Mouse (Mus musculus): ENCODE data around the gene Pth2.
"Not testable (repeated sequence)": the region's sequence is repeated elsewhere in the genome, so short reads cannot be mapped to it uniquely, and the experiment has no call there.

Gene Pth2

DNA sequence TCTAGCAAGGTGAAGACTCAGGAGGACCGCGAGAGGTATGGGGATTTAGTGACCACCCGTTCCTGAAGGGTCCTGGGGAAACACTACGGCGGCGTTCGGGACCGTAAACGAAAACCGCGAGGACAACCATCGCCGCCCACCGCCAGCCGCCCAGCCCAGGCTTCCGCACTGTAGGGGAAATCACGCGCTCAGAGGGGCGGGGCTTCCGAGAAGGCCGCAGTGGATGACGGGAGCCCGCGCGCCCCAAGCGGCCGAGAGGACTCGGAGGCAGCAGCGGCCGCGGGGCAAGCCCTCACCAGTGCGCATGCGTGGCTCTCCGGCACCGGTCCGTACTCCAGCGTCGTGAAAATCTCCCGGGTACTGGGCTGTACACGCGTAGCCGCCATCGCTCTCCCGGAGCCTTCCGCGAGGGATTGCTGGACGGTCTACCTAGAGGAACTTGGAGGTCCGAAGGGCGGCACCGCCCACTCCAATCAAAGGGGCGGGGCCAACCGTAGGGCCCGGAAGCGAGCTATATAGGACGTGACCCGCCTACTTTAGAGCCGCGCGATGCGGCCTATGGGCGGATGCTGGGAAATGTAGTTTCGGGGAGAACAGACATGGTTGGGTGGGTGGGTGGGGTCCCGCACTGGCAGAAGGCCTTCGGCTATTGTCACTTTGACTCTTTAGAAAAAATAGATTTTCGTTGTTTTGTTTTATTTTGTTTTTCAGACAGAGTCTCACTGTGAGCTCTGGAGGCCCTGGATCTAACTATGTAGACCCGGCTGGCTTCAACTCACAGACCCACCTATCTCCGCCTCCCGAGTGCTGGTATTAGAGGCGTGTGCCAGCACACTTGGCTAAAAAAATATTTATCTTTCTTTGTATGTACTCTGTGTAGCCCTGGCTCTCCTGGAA lies 26.5 kb upstream of the Pth2 start, which contains the start of the genes Pih1d1 and Aldh16a1:
Pih1d1 (plus strand) TSS at position 208 of the 897 bp plus-strand sequence.
Aldh16a1 (minus strand) TSS at position 489 of the 897 bp plus-strand sequence.
- peak; percentile 97 for DNase-seq

DNA sequence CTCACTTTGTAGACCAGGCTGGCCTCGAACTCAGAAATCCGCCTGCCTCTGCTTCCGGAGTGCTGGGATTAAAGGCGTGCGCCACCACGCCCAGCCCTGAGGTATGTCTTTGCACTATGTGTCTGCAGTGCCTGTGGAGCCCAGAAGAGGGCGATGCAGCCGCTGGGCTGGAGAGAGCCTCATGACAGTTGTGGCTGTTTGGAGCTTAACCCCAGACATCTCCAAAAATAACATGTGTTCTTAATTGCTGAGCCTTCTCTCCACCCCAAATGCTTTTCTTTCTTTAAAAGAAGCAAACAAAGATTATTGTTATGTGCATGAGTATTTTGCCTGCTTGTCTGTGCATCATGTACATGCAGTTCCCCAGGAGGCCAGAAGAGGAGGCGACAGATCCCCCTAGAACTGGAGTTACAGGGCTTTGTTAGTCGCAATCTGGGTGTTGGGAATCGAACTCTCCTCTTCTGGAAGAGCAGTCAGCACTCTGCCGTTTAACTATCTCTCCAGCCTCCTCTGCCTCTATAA lies 25.7 kb upstream of the Pth2 start:
- DNase-seq, result peak; percentile 81

GRCm38 (mm10) chr7:45155590-45155989 lies 25.2 kb upstream of the Pth2 start:
- peak; percentile 58 for DNase-seq

DNA sequence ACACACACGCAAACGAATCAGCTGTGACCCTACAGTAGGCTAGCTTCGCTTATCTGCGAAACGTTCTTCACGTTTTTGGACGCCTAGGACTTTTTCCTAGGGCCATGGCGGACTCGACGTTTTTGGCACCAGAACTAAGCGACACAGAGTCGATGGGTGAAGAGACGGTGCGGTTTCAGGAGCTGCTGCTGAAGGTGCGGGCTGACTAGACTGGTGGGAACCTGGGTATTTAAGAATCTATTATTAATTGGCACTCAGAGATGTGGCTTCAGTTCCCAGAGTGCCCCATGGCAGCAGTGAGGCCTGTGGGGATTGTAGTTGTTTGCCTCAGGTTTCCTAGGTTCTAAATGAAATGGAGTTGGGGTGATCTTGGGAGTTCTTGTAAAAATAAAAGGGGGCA lies 24.6 kb upstream of the Pth2 start:
- DNase-seq, result peak; percentile 51

- DNase-seq, result peak; percentile 56
Observed at GRCm38 (mm10) chr7:45157459-45157858, 23.3 kb upstream of the Pth2 start.

- peak; percentile 63 for DNase-seq
Observed at GRCm38 (mm10) chr7:45158991-45159390, 21.8 kb upstream of the Pth2 start.

- DNase-seq, result no peak
Observed at GRCm38 (mm10) chr7:45160316-45160800, 20.4 kb upstream of the Pth2 start.

DNA sequence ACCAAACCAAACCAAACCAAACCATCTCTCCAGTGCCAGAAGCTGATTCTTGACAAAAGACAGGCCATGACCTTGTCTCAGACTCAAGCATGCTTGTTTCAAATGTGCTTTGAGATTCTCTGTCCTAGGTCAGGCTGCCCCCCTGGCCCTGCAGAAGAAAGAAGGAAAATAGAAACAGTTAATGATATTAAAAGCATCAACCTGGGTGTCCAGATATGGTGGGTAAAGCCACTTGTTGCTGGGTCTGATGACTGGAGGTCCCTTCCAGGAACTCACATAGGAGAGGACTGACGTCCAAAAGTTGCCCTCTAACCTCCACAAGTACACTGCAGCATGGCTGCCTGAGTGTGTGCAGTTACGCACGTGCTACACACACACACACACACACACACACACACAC lies 19.9 kb upstream of the Pth2 start:
- DNase-seq, result peak; percentile 61

DNA sequence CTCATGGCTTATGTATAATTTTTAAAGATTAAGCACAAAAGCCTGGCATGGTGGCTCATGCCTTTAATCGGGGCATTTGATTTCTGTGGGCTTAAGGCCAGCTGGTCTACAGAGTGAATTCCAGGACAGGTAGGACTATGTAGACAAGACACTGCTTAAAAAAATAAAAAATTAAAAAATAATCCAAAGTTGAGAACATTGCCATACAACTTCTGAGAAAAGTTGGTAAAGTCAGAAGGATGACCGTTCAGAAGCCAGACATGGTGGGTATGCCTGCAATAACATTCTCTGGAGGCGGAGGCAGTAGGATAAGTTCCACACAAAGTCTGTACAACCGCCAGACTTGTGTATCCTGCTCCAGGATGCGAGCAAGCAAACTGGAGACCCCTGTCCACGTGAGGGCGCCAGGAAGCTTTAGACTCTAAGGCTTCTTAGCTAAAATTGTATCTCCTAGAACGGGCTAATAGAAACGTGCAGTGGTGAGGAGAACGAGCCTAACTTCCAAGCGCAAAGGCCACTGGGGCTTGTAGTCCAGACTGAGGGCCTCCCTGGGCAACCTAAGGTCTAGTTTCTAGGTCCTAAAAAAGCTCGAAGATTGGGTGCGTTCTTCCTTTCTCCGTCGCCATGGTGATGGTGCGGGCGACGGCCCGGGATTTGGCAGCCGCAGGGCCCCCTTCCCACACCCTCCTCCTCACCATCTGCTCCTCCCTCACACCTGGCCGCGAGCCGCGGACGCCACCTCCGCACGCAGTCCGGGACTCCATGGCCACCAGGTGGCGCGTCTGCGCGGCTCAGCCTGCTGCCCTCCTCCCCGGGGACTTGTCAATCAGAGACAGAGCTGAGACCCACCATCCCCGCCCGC lies 19.0 kb upstream of the Pth2 start:
- DNase-seq, result peak; percentile 99

GRCm38 (mm10) chr7:45162551-45162950 lies 18.2 kb upstream of the Pth2 start:
- no peak for DNase-seq

DNA sequence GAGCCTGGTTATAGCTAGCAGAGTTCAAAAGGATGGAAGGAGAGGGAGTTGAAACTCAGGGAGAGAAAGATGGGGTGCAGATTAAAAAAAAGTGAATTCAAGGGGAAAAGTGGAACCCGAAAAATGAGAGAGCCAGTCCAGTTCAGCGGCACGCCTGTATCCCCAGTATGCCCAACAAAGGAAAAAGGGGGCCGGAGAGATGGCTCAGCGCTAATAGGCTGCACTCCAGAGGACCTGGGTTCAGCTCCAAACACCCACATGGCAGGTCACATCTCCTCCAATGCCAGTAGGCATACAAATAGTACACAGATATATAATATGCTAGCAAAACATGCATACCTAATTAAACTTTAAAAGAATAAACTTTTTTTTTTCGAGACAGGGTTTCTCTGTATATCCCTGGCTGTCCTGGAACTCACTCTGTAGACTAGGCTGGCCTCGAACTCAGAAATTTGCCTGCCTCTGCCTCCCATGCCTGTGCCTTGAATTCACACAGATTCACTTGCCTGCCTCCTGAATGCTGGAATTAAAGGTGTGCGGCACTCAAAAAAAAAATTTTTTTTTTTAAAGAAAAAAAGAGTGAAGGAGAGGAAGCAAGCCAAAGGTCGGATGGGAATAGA lies 17.7 kb upstream of the Pth2 start:
- DNase-seq, result peak; percentile 61

DNA sequence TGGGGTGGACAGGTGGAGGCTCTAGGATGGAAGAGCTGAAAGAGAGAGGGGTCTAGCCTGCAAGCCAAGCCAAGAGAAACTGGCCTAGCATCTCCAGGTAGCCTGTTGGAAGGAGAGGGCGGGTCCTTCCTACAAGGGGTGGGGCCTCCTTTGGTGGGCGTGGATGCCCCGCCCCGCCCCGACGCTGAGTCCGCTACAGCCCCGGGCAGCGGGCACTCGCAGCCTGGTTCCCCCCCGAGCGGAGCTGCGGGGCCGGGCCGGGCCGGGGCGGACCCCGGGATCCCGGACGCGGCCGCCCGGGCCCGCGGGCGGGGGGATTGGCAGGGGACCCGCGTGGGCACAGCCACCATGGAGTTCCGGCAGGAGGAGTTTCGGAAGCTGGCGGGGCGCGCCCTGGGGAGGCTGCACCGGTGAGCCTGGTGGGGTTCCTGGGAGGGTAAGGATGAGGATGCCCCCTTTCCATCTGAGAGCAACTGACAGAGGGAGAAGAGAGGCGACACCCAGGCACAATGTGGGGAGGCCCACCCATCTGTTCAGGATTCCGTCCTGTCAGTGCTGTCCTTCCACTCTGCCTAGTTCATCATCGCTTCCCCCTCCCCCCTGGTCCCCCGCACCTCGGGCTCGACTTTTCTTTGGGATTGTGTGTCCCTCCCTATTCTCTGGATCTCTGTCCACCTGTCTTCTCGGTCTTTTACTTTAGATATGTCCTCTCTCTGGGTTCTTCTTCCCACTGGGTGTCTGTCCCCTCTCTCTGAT lies 16.9 kb upstream of the Pth2 start, which contains the start of gene Slc17a7:
Slc17a7 (plus strand) TSS at position 215 of the 756 bp plus-strand sequence.
- DNase-seq, result peak; percentile 91

GRCm38 (mm10) chr7:45164833-45165232 lies 16.0 kb upstream of the Pth2 start:
- DNase-seq, result peak; percentile 85

DNA sequence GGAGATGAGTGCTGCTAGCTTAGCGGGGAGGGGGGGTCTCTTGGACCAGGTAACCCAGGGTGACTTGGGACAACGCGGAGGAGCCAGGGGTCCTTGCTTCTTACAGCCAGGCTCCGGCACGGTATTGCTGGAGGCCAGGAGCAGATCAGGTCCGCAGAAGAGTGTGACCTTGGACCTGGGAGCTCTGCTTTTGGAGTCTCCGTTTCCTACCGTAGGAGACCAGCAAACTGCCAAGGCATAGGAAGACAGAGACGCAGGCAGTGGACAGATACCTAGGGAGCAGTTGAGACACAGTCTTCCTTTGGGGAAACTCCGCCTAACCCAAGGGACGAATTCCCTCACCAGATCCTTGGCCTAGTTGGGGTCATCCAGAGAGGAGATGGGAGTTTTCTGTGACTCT lies 15.1 kb upstream of the Pth2 start:
- DNase-seq, result peak; percentile 70

DNA sequence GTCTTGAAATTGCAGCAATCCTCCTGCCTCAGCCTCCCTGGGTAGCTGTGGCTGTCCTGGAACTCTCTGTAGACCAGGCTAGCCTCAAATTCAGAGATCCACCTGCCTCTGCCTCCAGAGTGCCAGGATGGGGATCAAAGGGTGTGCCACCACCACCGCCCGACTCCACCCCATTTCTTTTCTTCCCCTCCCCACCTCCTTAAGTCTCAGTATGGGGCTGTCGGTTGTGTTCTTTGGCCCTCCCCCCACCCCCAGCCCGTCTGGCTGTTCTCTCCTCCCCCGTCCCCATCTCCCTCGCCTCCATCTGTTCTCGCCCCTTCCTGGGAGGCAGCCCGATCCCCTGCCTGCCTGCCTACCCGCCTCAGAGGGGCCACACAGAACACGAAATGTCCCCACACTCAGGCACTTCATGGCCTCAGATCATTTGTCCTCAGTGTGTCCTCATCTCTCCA lies 13.8 kb upstream of the Pth2 start:
- DNase-seq, result peak; percentile 82

GRCm38 (mm10) chr7:45167761-45168445 lies 12.9 kb upstream of the Pth2 start:
- peak; percentile 90 for DNase-seq

DNA sequence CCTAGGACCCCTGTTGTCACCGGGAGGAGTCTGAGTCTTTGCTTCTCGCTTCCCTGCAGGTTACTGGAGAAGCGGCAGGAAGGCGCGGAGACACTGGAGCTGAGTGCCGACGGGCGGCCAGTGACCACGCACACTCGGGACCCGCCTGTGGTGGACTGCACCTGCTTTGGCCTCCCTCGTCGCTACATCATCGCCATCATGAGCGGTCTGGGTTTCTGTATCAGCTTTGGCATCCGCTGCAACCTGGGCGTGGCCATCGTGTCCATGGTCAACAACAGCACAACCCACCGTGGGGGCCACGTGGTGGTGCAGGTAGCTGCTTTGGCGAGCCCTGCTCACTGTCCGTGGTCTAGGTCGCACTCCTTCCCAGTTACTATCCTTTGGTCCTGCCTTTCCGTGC lies 12.1 kb upstream of the Pth2 start:
- DNase-seq, result peak; percentile 86

DNA sequence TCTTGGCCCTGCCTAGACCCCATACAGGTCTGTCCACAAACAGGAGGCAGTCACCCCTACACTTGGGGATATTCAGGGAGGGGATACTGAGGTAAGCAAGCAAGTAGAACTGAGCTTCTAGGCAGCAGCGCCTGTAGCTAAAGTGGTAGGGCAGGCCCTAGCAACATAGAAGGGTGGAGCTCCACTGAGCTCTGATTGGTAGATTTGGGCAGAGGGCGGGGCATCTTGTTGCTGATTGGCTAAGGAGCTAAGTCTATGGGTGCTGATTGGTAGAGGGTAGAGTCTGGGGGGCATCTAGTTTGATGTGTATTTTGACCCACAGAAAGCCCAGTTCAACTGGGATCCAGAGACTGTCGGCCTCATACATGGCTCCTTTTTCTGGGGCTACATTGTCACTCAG lies 11.3 kb upstream of the Pth2 start:
- peak; percentile 85 for DNase-seq

DNA sequence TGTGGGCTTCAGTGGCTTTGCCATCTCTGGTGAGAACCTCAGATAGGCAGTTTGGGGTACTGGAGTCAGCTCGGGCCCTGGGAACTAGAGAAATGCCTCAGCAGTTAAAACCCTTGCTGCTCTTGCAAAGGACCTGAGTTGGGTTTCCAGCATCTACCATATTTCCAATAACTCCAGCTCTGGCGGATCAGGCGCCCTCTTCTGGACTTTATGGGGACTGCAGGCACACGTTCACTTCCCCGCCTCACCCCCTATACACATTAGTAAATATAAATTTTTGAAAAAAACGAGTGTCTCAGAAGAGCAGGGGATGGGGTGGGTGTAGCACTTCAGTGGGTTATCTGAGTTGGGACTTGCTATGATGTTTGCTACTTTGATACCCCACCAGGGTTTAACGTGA lies 7.8 kb upstream of the Pth2 start:
- DNase-seq, result no peak

DNA sequence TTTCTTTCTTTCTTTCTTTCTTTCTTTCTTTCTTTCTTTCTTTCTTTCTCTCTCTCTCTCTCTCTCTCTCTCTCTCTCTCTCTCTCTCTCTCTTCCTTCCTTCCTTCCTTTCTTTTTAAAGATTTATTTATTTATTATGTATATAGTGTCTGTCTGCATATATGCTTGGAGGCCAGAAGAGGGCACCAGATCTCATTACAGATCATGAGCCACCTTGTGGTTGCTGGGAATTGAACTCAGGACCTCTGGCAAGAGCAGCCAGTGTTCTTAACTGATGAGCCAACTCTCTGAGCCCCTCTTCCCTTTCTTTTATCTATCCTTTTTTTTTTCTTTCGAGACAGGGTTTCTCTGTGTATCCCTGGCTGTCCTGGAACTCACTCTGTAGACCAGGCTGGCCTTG lies 7.0 kb upstream of the Pth2 start:
- DNase-seq, result not testable (repeated sequence)

All from cerebellum, adult 9-11 months (tissue).